Mouse (Mus musculus): ENCODE data around the gene Cdk14.

Cdk14 gene

GRCm38 (mm10) chr5:4853503-4853902, 566.6 kb downstream of the Cdk14 start:
- no peak for DNase-seq (ENCODE audit: low spot score in 2 of 2)

- DNase-seq (ENCODE audit: low spot score in 2 of 2), result no peak
Measured at GRCm38 (mm10) chr5:4852711-4853320, 567.3 kb downstream of the Cdk14 start.

- DNase-seq (ENCODE audit: low spot score in 2 of 2), result no peak
Measured at GRCm38 (mm10) chr5:4851934-4852710, 568.0 kb downstream of the Cdk14 start.

- no peak for DNase-seq (ENCODE audit: low spot score in 2 of 2)
Measured at GRCm38 (mm10) chr5:4851245-4851933, 568.7 kb downstream of the Cdk14 start.

- no peak for DNase-seq (ENCODE audit: low spot score in 2 of 2)
Measured at GRCm38 (mm10) chr5:4834819-4835480, 585.2 kb downstream of the Cdk14 start.

- DNase-seq (ENCODE audit: low spot score in 2 of 2), result no peak
Measured at GRCm38 (mm10) chr5:4833940-4834339, 586.2 kb downstream of the Cdk14 start.

GRCm38 (mm10) chr5:4826886-4827285, 593.2 kb downstream of the Cdk14 start:
- no peak for DNase-seq (ENCODE audit: low spot score in 2 of 2)

GRCm38 (mm10) chr5:4825951-4826350, 594.2 kb downstream of the Cdk14 start:
- no peak for DNase-seq (ENCODE audit: low spot score in 2 of 2)

GRCm38 (mm10) chr5:4825076-4825475, 595.0 kb downstream of the Cdk14 start:
- no peak for DNase-seq (ENCODE audit: low spot score in 2 of 2)

GRCm38 (mm10) chr5:4824171-4824570, 595.9 kb downstream of the Cdk14 start:
- DNase-seq (ENCODE audit: low spot score in 2 of 2), result no peak

GRCm38 (mm10) chr5:4822041-4822440, 598.1 kb downstream of the Cdk14 start:
- no peak for DNase-seq (ENCODE audit: low spot score in 2 of 2)

GRCm38 (mm10) chr5:4821368-4821771, 598.7 kb downstream of the Cdk14 start:
- no peak for DNase-seq (ENCODE audit: low spot score in 2 of 2)

- DNase-seq (ENCODE audit: low spot score in 2 of 2), result no peak
Measured at GRCm38 (mm10) chr5:4816981-4817380, 603.1 kb downstream of the Cdk14 start.

- DNase-seq (ENCODE audit: low spot score in 2 of 2), result no peak
Measured at GRCm38 (mm10) chr5:4814465-4815204, 605.5 kb downstream of the Cdk14 start.

- no peak for DNase-seq (ENCODE audit: low spot score in 2 of 2)
Measured at GRCm38 (mm10) chr5:4813357-4813756, 606.8 kb downstream of the Cdk14 start.

GRCm38 (mm10) chr5:4812036-4812729, 607.9 kb downstream of the Cdk14 start:
- DNase-seq (ENCODE audit: low spot score in 2 of 2), result no peak

GRCm38 (mm10) chr5:4805228-4805627, 614.9 kb downstream of the Cdk14 start:
- no peak for DNase-seq (ENCODE audit: low spot score in 2 of 2)

- DNase-seq (ENCODE audit: low spot score in 2 of 2), result no peak
Measured at GRCm38 (mm10) chr5:4803708-4804107, 616.4 kb downstream of the Cdk14 start.

GRCm38 (mm10) chr5:4801971-4802370, 618.1 kb downstream of the Cdk14 start:
- no peak for DNase-seq (ENCODE audit: low spot score in 2 of 2)

- DNase-seq (ENCODE audit: low spot score in 2 of 2), result no peak
Measured at GRCm38 (mm10) chr5:4801096-4801850, 618.8 kb downstream of the Cdk14 start.
